Mouse (Mus musculus): ENCODE data around the gene Hist1h2ae.

- TF ChIP-seq POLR2A (IDR thresholded peaks at IDR 0.05; ENCODE audit: borderline replicate concordance, control insufficient read depth, low read depth, low read length) (no peak), CTCF (IDR thresholded peaks at IDR 0.05; ENCODE audit: control insufficient read depth, insufficient read depth, low read length) (no peak)
Observed at GRCm38 (mm10) chr13:23576351-23576881, 5.4 kb upstream of the Hist1h2ae start.

Data from bone marrow, adult 2 months (tissue).